Mouse (Mus musculus) NIH3T3 (cell line): ENCODE data around the gene Fndc5.
A peak's percentile ranks its signal among the peaks of the same experiment; 100 is the strongest.

Experiments
- DNase-seq: peaks from one replicate; pipeline ENCODE4 v3.0.0-alpha.2; 2012; ENCODE audit warnings: low read depth

The Fndc5 gene

DNA sequence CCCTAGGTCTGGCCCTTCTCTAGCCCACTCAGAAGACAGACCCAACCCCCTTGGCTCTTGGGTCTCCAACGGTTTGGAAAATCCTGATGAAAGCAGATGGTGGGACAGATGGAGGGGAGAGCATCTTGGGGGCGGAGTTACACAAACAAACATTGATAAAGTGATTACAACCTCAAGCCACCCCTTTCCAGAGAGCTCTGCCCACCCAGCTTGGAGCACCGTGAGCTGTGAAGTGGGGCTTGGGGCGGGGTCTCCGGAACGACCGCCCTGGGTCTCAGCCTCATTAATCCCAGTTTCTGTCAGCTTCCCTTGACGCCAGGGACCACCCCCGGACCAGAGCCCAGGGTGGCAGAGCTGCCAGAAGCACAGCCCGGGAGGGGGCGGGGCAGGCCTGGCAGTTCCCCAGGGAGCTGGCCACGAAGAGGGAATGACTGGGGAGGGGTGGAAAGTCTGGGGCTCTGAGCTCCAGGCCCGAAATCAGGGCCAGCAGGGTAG is 12.1 kb upstream of the Fndc5 start:
- no peak for DNase-seq

DNA sequence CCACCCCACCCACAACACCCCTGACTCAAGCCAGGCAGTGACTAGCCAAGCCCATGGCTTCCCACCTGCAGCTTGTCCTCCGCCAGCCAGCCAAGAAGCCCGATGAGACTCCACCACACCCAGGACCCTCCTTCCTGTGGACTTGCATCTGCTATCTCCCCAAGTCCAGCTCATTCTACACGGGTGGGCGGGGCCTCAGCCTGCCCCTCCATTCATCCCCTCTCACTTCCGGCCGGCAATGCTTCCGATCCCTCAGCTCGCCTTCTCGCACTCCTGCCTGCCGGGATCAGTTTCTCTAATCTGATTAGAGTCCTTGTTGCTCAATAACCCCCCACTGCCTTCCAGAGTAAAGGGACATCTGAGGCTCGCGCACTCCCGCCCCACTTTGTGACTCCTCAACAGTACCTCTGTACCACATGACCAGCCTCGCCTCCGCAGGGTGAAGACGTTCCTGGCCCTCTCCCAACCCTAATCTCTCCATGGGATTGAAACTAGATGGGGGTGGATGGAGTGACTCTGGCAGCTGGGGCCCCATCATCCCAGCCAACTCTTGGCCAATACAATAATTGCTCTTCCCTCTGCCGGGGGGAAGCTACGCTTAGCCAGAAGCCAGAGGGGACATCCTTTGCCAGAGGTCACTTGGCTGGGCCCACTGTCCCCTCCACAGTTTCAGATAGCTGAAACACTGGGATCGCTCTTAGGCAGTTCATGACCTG is 10.9 kb upstream of the Fndc5 start:
- peak; percentile 38 for DNase-seq

DNA sequence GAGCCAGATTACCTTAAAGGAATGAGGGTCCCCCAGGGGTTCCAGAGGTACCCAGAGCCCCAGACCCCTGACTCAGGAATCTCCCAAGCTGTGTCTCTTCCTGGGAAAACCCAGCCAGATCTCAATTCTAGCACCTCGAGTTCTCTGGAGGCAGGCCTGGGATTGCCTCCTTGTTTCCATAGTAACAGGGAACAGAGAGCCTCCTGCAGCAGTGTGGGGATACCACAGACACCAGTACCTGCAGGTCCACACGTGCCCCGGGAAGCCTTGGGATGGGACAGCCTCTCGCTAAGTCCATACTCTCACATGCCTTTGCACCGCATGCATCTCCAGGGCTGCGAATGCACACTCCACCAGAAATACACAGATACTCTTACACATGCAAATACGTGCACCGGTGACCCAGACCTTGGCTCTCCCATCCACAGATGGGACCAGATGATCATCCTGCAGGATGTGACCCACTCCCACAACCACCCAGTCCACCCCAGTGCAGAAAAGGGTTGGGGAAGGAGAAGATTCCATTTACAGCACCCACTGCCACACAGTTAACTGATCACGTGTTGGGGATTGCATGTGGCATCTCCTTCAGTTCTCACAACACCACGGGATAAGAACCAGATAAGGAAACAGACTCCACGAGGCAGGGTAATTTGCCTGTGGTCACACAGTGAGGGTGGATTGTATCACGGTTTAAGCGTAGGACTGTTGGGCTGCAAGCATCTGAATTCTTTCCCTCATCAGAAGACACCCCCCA is 8.0 kb upstream of the Fndc5 start:
- no peak for DNase-seq

DNA sequence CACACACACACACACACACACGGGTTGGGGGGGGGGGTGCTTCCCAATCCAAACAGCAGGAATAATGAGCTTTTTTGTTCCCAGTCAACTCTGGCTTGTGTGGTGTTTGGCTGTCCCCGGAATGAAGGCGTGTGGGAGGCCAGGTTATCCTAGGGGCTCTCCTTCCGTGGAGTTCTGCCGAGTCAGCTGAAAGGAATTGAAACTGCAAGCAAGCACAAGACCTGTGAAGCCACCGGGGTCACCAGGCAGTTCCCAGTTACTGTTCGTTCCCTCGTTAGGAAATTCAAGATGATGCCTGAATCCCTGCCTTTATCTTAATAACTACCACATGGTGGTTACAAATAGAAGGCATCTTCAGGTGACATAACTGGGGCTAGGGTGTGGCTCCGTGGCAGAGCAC is 7.4 kb upstream of the Fndc5 start:
- no peak for DNase-seq

DNA sequence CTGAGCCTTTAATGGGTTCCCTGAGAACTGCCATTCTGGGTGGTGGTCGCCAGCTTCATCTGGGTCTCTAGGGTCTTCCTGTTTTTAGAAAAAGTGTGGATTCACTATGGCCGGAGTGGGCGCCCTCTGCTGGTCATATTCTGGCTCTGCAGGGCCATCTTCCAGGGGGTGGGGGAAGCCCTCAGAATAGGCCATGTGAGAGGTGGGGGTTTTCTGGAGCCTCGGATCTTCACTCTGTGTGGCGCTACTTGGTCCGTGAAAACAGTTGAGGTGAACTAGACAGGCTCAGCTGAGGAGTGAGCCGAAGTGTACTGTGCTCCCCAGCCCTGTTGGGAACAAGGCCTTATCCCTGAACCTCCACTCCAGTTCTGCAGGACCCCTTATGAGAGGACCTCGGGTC is 6.7 kb upstream of the Fndc5 start:
- peak; percentile 80 for DNase-seq

DNA sequence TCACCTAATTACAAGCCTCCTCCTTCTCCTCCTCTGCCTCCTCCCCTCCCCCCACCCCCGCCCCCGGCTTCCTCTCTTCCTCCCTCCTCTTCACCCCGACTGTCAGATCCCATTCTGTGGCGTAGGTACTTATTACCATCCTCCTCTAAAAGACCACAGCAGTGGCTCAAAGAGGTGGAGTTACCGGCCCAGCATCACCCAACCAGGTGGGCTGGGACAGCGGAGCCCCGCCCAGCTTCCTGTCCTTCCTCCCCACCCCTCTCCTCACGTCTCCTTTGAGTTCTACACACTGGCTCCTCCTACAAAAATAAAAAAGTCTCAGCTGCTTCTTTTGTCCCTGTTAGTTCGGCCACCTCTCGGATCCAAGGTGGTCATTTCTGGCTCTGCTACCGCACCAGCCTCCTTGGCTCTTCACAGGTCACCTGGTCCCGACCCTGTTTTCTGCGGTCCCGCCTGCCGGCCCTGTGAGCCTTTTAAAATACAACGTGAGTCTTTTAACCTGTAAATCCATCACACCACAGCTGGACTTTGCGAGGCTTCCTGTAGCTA is 6.0 kb upstream of the Fndc5 start:
- no peak for DNase-seq

DNA sequence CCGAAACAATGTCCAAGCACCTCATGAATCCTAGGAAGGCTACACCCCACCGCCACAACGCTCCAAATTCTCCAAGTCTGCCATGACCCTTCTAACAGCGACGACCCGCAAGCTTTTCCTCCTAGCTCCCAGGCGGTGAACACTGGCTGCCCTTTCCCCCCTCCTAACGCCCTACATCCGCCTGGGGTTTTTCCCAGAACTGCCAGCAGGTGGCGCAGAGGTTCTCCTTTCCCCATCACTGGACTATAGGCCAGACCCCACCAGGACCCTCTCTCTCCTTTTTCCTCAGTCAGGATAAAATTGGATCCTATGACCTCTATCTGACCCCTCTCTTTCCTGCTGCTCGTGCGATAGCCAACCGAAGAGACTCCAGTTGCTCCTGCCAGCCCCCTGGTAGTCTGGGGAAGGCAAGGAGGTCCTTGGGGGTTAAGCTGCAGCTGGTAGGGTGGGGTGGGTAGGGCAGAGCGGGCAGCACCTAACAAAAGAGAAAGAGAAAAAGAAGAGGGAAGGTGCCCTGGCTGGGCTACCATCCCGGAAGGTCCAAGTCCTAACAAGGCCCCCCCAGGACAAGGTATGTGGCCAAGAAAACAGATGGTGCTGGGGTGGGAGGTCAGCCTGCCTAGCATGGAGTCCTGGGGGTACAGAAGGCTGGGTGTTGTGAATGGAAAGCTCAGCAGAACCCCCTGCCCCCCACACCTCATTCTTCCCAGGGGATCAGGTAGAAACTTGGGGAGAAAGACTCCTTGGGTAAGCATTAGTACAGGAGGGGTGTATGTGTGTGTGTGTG is 1.8 kb upstream of the Fndc5 start:
- peak; percentile 86 for DNase-seq

DNA sequence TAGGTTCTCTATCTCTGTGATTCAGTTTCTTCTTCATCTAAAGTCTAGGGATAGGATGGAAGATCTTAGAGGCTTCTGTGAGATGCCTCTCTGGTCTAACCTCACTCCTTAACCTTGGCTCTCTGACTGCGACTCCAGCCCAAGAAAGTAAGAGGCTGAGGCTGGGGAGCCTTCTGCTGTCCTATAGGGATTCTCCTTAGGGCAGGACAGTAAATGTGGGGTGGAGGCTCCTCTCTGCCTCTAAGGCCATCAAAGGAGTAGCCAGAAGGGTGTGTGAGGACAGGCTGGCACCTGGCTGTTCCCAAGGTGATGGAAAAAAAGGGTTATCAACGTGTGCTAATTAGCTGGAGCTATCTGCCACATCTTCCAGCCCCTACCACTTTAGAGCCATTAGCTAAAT is 1.2 kb upstream of the Fndc5 start:
- no peak for DNase-seq

DNA sequence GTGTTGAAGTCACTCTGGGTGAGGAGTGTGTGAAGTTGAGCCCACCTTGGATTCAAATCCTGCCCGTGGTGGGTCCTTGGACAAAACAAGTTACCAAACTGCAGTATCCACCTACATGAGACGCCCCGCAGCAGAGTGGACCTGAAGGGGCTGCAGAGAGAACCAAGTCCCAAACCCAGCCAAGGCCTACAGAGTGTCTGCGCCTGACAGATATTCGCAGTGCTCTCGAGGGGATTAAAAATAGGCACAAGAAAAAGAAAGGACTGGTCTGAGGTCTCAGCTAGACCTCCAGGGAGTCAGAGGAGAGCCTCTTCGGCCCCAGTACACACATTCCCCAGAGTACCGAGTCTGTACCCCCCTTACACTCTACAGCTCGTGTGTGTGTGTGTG is 615 bp upstream of the Fndc5 start:
- DNase-seq: no peak

DNA sequence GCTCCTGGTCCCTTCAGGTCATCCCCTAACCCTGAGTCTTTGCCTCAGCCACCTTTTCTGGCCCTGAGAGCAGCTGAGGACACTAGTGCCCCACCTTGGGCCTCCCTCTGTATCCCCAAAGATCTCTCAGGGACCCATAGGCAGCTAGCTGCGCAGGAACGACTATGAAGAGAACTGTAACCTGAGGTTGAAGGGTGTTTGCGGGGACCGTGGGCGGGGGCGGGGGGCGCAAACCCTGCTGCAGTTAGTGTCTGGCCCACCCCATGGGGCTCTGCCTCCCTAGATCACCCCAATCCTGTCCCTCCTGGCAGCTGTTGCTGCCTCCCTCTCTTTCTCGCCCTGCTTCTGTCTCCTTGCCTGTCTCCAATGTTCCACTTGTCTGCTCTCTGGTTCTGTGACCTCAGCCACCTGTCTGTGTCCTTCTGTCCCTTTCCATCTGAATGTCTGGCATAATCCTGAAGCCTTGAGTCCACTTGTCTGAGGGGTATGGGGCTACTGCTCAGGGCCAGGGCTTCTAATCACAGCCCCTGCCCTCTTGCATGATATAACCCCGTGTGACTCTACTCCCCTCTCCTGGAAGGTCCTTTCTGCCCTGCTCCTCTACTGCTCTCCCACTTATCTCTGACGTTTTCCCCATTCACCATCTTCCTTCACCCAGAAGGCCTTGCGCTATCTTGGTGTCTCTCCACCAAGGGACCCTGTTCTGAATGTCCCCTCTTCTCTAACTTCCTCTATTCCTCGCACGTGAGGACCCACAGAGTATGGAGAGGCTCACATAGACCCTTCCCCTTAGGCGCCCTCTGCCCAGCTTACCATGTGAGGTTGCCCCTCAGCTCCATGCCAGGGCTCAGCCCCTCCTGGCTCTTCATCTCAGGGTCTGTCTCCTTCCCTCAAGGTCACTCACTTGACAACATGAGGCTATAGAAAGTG is 858 bp downstream of the Fndc5 start:
- no peak for DNase-seq

DNA sequence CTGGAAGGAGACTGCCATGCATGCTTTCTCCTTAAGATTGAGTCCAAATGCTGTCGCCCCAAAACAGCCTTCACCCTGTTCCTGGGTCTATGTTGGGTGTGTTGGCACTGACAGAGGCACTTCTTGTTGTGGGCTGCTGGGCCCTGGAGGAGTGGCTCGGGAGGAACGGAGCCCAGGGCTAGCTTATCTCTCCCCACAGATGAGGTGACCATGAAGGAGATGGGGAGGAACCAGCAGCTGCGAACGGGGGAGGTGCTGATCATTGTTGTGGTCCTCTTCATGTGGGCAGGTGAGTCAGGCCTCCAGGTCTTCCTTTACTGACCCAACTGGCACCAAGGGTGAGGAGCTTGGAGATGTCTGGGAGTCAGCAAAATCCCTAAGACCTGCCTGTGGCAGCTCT is 2.8 kb downstream of the Fndc5 start:
- no peak for DNase-seq

DNA sequence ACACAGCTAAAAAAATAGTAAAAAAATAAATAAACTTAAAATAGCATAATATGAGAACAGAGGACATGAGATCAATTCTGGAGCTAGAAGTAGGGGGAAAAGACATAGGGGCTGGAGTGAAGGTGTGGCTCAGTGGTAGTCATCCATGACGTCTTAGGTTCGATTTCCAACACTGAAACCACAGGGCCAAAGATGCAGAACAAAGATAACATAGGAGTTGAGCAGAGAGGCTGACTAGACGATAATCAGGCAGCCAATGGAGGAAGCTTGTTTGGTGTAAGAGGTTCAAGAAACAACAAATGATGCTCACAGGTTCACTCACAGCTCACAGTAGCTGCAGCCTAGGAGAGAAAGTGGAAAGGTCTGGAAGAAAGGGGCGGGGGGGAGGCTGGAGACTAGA is 4.0 kb downstream of the Fndc5 start:
- no peak for DNase-seq

DNA sequence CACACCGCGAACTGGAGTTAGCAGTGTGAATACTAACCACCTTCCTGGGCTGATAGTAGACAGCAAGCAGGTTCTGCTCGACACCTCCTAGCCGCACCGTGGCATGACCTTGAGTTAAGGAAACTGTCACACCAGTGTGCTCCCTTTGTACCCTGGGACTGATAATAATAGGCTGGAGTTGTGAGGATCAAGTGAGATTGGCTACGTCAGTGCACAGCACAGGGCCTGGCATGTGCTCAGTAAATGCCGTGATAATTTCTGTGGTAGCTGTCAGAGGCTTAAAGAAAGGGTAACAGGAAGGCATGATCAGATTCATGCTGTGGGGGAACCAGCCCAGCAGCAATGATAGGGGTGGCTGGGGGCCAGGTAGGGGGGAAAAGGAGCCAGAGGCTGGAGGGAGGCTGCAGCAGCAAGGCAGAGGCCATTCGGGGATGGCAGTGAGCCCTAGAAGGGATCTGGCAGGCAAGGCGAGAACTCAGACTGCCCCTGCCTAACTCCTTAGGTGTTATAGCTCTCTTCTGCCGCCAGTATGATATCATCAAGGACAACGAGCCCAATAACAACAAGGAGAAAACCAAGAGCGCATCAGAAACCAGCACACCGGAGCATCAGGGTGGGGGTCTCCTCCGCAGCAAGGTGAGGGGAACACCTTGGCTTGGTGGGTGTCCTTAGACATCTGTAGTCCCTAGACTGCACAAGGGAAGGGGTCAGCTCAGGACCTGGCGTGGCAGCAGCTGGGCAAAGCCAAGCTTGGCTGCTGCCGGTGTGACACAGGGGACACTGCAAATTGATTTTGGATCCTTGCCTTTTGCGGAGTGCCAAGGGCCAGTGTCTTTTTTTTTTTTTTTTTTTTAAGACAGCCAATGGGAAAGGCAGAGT is 5.0 kb downstream of the Fndc5 start:
- no peak for DNase-seq

DNA sequence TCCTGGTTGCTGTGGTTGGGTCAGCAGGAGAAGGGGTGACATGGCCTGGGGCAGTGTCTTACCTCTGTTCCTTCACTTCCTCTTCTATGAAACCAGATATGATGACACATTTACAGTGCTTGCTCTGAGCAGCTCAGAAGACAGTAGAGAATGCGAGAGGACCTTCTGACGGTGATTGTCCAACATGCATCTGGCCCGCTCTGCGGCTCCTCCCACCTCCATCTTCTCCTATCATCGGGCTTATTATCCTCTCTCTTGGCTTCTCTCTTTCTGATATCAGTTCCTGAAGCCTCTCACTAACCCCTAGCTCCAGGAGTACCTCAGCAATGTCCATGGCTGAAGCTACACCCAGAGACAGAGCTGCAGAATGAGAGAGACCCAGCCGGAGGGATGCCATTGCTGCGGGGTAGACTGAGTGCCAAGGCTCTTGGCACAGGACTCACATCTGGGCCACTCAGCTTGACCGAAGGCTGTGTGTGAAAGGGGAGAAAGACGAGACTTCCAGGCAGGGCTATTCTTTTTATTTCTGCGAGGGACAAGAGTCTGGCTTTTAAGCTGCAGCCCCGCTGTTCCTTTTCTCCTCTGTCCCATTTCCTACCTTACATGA is 5.7 kb downstream of the Fndc5 start:
- DNase-seq: no peak

DNA sequence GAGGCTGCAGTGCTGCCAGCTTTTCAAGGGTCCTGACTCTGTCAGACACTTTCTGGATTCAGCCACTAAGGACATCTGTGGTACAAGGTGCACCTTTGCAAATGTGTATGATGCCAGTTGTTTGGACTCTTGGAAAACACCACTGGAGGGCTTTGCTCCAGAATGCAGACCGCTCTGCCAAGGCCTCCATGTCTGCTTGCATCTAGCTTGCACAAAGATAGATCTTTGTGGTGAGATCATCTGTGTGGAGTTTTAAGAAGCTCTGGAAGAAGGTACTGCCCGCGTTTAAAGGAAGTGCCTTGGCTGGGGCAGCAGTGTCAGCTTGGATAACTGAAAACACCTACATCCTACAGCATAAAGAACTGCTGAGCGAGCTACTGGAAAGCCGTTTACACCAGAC is 6.7 kb downstream of the Fndc5 start:
- DNase-seq: no peak

DNA sequence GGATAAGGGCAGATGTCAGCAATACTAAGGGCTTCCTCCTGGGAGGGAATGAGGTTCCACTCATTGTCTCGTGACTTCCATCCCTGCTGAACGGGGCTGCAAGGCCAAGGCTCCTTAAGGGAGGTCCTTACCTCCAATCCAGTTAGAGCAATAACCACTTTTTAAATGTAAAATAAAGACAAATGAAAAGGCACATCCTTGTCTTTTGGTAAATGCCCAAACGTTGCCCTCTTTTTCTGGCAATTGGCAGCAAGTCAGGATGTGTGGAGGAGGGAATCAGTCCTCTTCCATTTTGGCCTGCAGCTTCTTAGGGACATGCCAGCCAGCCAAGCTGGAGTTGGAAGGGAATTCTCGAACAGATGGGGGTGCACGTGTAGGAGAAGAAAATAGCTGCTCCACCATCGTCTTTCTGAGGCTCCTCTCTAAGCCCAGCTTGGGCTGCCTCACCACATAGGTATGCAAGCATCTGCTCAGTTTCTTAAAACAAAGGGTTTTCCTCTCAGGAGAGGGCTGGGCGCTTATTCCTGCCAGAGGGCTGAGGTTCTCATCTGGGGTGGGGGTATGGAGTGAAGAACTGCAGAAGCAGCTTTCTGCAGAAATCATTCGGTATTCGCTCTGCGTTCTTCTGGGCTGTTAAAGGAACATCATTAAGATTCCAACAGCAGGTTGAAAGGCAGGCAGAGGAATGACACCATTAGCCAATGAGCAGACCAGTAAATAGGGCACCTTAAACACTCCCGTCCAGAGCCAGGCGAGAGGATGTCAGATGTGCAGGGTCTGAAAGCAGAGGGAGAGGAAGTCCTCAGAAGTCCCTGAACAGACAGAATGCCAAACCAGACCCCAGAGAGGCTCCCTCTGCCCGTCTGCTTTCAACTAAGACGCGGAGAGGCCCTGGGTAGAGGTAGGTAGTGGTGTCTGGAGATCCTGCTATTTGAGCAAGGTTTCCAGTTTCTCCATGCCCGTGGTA is 7.9 kb downstream of the Fndc5 start:
- DNase-seq: peak; percentile 75

DNA sequence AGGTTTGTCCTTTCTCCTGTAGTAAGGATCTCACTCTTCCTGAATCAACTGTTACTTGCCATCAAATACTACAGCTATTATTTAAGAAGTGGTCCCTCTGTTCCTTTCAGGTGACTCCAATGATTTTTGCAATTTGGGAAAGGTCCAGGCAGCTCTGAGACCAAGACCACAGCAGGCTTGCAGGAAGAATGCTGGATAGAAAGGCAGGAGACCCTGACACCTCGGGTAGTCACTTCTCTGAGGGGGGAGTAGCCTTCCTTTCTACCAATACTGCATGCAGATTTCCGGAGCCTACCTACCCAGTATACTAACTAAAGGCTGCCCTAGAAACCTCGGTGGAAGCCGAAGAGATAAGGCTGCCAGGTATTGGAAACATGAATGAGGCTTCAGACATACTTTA is 8.6 kb downstream of the Fndc5 start:
- no peak for DNase-seq

DNA sequence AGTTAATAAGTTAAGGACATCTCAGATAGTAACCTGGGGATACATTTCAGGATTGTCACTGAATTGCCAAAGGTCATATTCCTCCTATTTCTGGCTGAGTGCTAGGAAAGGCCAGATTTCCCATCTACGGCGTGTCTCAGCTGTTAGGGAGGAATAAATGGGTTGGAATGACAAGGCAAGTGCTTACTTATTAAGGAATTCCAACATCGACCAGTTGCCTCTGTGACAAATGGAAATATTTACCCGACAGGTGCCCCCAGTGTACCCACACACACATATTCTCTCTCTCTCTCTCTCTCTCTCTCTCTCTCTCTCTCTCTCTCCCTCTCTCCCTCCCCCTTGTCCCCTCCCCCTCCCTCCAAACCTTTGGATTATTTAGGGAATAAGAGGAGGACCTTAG is 9.1 kb downstream of the Fndc5 start:
- DNase-seq: no peak

DNA sequence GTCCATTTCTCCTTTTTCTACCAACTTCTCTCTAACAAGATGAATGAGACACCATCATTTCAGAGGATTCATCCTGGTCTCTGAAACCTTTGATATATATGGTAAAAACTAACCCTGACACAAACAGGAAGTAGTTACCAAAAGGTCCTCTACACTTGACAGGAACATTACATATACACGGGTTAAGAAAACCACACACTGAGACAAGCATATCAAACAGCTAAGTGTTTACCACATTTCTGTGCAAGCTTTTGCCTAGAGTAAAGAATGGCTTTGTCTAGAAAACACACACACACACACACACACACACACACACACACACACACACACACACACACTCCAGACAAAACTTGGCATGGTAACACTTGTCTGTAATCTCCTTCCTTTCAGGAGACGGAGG is 9.6 kb downstream of the Fndc5 start:
- DNase-seq: no peak
